Mouse (Mus musculus) ES-Bruce4 (cell line): ENCODE measurements around the gene Lbhd2. TPM values are rescaled to one million over a fixed set of nuclear protein-coding genes. Genes with fewer than 3 reads are reported as not detected.

Experiments used
- H3K27ac ChIP-seq: 2 replicates; pipeline ENCODE4 v1.5.1; 2012; ENCODE audit warnings: low read length, inconsistent platforms; ENCODE audit not compliant: insufficient read depth
- H3K27me3 ChIP-seq: 2 replicates; pipeline ENCODE4 v1.6.1; 2012; ENCODE audit warnings: mild to moderate bottlenecking, low read length, inconsistent platforms; ENCODE audit not compliant: control insufficient read depth, poor library complexity, insufficient read depth, severe bottlenecking
- H3K36me3 ChIP-seq: 2 replicates; pipeline ENCODE4 v1.6.1; 2012; ENCODE audit warnings: inconsistent platforms, mild to moderate bottlenecking, low read length, moderate library complexity; ENCODE audit not compliant: control insufficient read depth, poor library complexity, insufficient read depth, severe bottlenecking
- H3K4me1 ChIP-seq: one replicate; pipeline ENCODE4 v1.8.1; 2011; ENCODE audit warnings: low read length; ENCODE audit not compliant: control insufficient read depth, insufficient read depth
- H3K4me3 ChIP-seq: 2 replicates; pipeline ENCODE4 v1.5.1; 2011; ENCODE audit warnings: low read depth, mild to moderate bottlenecking, low read length
- H3K9ac ChIP-seq: 2 replicates; pipeline ENCODE4 v1.6.1; 2012; ENCODE audit warnings: low read depth, mild to moderate bottlenecking, inconsistent platforms; ENCODE audit not compliant: poor library complexity, severe bottlenecking
- H3K9me3 ChIP-seq: replicated peaks from 2 replicates; pipeline ENCODE4 v1.6.1; 2012; ENCODE audit warnings: mild to moderate bottlenecking, low read length, inconsistent platforms; ENCODE audit not compliant: control insufficient read depth, poor library complexity, insufficient read depth, severe bottlenecking
- CTCF ChIP-seq: IDR thresholded peaks from one replicate; pipeline ENCODE4 v1.8.1; 2011; ENCODE audit warnings: low read depth, low read length
- EP300 ChIP-seq: IDR thresholded peaks from 2 replicates; pipeline ENCODE4 v1.6.1; 2011; ENCODE audit warnings: low read depth, low read length; ENCODE audit not compliant: insufficient read depth
- POLR2A ChIP-seq: IDR thresholded peaks from one replicate; pipeline ENCODE4 v1.8.1; 2011; ENCODE audit warnings: low read length; ENCODE audit not compliant: insufficient read depth
- polyA plus RNA-seq: library from polyadenylated mRNA; stranded (reverse); fragments of >200 nt; gene quantifications from 2 replicates; pipeline ENCODE4 v1.2.4, GENCODE M21; 2011; ENCODE audit warnings: low read depth; ENCODE audit not compliant: missing spikeins, insufficient read depth, insufficient read length

Gene Lbhd2
- polyA plus RNA-seq, 1 experiment: not detected

- H3K9me3 ChIP-seq: no peaks in the 10 kb centered on the region
- no peak overlapping the region for H3K9ac ChIP-seq
- H3K27me3 ChIP-seq: no peaks in the 10 kb centered on the region
- TF ChIP-seq POLR2A: no peak
- H3K27ac ChIP-seq: no peak overlapping the region
- H3K36me3 ChIP-seq: no peaks in the 10 kb centered on the region
- peaks cover 11% of the 10 kb centered on the region for H3K4me1 ChIP-seq
- H3K4me3 ChIP-seq: no peak overlapping the region
Measured at GRCm38 (mm10) chr12:111428364-111428763, 21.8 kb downstream of the Lbhd2 start.

DNA sequence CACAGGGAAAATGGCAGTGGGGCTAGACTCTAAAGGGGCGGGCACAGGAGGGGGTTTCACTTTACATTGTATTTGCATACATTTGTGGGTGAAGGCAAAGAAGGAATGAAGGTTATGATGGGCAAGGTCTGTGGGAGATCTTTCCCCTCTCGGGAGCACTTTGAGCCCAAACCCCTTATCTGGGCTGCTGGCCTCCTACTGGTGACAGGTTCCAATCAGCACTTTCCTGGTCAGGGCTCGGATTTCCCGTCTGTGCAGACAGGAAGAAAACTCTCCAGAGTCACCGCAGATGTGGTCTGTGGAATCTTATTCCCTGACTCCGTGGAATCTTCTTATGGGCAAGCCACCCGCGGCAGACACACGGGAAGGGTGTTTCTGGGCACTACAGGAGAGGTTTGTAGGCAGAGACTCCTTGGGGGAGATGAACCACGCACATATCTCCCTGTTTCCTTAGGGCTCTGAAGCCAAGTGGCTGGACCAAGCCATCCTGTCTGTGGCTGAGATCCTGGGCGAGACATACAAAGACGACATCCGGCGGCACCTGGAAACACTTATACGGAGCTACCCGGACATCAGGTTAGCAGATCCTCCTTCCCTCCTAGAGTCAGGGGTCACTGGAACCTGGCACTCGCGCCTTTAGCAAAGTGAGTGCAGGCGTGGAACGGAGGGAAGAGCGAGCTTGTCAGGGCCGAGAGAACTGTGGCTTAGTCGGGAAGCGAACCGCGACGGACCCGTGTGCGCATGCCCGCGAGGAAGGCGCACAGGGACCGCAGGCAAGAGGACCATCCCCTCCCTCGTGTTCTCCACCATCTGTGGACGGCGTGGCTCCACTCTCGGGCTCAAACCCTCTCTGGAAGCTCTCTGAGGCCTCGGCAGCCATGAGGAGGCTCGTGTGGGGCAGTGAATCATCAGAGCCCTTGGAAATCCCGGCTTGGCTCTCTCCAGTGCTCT, 22.6 kb downstream of the Lbhd2 start:
- peak overlapping the region; percentile 30 for H3K9ac ChIP-seq
- TF ChIP-seq EP300 (no peak), CTCF (no peak), POLR2A (no peak)
- no peaks in the 10 kb centered on the region for H3K27me3 ChIP-seq
- no peak overlapping the region for H3K27ac ChIP-seq
- H3K36me3 ChIP-seq: no peaks in the 10 kb centered on the region
- H3K4me1 ChIP-seq: peaks cover 11% of the 10 kb centered on the region
- H3K4me3 ChIP-seq: peak overlapping the region; percentile 25
- H3K9me3 ChIP-seq: no peaks in the 10 kb centered on the region

DNA sequence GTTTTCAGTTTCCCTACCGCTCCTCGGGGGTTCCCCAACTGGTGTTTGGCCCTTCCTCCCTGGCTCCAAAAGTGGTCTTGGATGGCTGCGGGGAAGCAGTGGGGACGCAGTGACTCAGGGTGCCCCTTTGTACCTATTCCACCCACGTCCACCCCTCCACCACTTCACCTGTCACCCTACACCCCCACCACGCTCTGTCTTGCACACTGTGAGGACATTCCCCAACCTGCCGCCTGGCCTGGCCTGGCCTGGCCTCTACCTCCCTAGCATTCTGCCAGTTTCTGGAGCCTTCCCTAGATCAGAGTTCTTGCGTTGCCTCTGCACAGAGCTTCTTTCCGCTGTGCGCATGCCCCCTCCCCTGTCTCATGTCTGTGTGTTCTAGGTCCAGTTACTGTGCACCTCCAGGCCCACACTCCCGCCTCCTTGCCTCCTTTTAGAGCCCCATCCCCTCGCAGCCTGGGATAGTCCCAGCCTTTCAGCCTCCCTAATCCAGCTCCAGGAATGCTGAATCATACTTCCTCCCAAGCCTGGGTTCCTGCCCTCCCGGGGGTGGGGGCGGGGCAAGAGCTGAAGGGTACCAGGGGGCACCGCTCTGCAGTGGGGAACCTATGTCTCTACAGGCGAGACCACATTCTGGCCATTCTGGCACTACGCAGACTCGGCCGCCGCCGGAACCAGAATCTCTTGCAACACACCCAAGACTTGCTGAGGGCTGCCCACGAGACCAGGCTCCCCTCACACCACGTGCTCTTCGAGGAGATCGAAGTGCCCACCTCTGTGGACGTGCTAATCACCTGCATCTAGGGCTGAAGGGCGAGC, 23.6 kb downstream of the Lbhd2 start:
- H3K36me3 ChIP-seq: no peaks in the 10 kb centered on the region
- H3K4me1 ChIP-seq: peaks cover 11% of the 10 kb centered on the region
- H3K27me3 ChIP-seq: no peaks in the 10 kb centered on the region
- TF ChIP-seq CTCF (no peak), EP300 (0 out of 2 replicates have a peak, but pooled peaks have one; percentile 2), POLR2A (no peak)
- H3K27ac ChIP-seq: no peak overlapping the region
- no peaks in the 10 kb centered on the region for H3K9me3 ChIP-seq
- peak overlapping the region; percentile 25 for H3K4me3 ChIP-seq
- H3K9ac ChIP-seq: peak overlapping the region; percentile 30

DNA sequence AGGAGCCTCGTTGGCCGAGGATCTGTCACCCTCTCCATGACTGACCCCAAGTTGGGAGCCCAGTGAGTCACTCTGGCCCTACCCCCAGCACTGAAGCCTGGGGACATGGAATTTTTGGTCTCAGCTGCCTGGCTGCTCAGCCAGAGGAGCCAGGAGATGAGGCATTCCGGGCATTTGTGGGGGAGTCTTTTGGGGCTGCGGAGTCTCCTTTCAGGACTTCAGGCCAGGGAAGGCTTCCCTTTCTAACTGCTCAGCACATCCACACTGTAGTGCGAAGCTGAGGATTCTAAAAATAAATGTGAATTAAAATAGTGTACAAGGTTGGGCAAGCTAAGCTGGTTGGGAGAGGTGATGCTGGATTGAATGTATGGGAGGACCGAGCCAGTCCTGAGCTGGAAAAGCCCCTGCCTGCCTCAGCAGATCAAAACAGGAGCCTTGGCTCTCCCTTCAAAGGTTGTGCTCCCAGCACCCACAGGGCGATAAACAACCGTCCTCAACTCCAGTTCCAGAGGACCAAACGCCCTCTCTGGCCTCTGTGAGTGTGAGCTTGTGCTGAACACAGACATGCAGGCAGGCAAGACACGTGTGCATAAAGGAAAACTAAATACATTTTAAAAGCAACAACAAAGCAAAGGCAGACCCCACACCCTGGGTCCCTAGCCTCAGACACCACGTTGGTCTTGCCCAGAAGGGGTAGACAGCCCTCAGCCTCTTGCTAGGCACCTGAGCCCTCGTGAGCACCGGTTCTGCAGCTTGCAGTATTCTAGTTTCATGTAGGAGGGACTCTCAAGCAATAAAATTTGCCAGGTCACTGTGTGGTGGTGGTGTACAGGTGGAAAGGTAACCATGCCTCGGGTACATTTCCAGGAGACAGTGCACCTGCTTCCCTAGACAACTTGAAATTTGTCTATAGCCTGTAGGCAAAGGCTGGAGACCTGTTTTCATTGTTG, 24.5 kb downstream of the Lbhd2 start:
- TF ChIP-seq POLR2A: no peak
- TF ChIP-seq CTCF: no peak
- no peak for TF ChIP-seq EP300
- H3K27ac ChIP-seq: no peak overlapping the region
- H3K27me3 ChIP-seq: no peaks in the 10 kb centered on the region
- H3K4me3 ChIP-seq: no peak overlapping the region
- no peaks in the 10 kb centered on the region for H3K9me3 ChIP-seq
- H3K9ac ChIP-seq: no peak overlapping the region
- H3K36me3 ChIP-seq: no peaks in the 10 kb centered on the region
- peaks cover 11% of the 10 kb centered on the region for H3K4me1 ChIP-seq

DNA sequence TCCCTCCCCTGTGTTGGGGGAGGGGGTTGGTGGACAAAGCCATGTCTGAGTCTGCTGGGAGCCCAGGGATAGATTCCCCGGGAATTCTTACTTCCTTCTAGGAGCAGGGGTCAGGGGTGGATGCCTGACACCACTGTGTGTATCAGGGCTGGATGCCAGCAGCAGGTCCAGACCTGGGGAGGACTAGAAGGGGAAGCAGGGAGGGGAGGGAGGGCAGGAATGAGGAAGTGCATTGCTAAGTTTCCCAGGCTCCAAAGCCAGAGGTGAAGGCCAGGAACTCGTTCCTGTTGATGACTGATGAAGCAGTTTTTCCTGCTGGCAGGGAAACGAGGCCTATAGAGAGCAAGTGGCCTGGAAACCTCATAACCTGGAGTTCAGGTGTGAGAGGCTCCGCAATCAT, 25.5 kb downstream of the Lbhd2 start:
- TF ChIP-seq EP300 (no peak), POLR2A (no peak), CTCF (no peak)
- H3K4me3 ChIP-seq: no peak overlapping the region
- no peaks in the 10 kb centered on the region for H3K36me3 ChIP-seq
- H3K27ac ChIP-seq: no peak overlapping the region
- no peak overlapping the region for H3K9ac ChIP-seq
- H3K4me1 ChIP-seq: peaks cover 11% of the 10 kb centered on the region
- no peaks in the 10 kb centered on the region for H3K27me3 ChIP-seq
- no peaks in the 10 kb centered on the region for H3K9me3 ChIP-seq
